Mouse (Mus musculus): ENCODE results near the gene Tgfbr3. TPM values are rescaled to one million over a fixed set of nuclear protein-coding genes. Genes with fewer than 3 reads are reported as not detected.

Tgfbr3 gene
- total RNA-seq, 2 experiments from 2014 or later, result 19.8 to 21.4 TPM

DNA sequence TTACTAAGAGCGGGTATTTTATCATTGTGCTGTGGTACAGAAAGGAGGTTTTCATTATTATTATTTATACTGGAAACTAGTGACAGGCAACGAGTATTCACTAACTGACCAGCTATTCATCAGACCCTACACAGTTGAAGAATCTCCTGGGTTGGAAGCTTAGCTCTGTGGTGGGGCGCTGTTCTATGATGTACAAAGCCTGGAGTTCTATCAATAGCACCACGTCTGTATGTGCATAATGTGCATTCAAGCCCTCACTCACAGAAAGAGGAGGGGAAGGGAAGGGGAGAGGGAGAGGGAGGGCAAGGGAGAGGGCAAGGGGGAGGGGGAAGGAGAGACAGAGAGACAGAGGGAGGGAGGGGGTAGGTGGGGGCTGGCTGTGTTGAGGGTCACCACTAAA, 215.1 kb downstream of the Tgfbr3 start:
- Histone ChIP-seq H3K27ac (no peak overlapping the region), H3K4me3 (no peak overlapping the region)
- no peak for DNase-seq (ENCODE audit: low spot score in 2 of 2)
- no peak for TF ChIP-seq CTCF (conservative IDR thresholded peaks at IDR 0.05)

DNA sequence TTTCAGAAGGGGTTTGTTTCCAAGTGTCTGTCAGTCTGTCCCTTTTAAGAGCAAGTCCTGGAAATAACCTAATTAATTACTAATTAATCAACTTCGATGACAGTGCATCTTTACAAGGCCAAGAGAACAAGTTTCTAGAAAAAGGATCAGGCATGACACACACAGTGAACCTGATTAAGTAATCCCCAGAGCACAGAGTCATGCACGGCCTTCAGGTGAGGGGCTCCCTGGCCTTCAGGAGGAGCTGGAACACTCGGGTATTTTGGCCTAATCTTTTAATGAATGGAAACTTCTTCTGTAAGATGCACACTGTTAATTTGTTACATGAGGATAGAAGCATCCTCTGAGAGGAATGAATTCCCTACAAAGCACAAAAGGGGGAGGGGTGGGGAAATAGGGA, 215.9 kb downstream of the Tgfbr3 start:
- Histone ChIP-seq H3K27ac (no peak overlapping the region), H3K4me3 (no peak overlapping the region)
- no peak for TF ChIP-seq CTCF (conservative IDR thresholded peaks at IDR 0.05)
- DNase-seq (ENCODE audit: low spot score in 2 of 2), result no peak

DNA sequence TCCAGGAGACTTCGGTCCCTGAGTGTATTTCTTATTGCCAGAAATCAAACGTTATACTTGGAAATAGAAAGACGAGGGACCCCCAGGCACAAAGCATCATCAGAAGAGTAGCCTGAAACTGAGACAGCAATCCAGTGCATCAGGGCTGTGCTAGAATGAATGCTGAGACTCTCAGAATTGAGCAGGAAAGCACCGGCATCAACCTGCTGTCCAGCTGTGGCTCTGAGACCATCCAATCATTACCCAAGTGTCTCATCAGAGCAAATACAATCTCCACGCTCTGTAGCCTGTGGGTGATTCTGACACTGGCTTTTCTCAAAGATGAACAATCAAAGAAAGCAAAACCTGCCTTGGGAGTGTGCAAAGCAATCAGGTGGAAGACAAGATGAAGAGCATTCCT, 221.3 kb downstream of the Tgfbr3 start:
- Histone ChIP-seq H3K4me3 (no peak overlapping the region), H3K27ac (no peak overlapping the region)
- DNase-seq (ENCODE audit: low spot score in 2 of 2), result no peak
- no peak for TF ChIP-seq CTCF (conservative IDR thresholded peaks at IDR 0.05)

DNA sequence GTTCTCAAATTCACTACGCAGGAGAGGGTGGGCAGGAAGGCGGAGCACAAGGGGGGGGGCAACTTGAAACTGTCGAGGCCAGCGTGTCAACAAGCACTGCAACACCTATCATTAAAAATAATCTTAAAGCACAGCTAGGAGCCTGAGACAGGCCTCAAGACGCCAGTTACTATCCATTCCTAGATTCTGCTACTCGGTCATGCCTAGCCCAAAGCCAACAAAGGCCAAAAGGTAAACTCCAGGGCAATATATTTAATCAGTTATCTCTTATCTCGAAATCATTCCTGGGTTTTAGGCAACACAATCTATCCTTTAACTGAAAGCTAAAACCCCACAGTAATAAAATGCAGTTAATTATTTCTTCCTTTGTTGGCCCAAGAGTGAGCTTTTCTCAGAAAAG, 221.9 kb downstream of the Tgfbr3 start:
- TF ChIP-seq CTCF (conservative IDR thresholded peaks at IDR 0.05), result no peak
- H3K27ac ChIP-seq, result no peak overlapping the region
- H3K4me3 ChIP-seq, result no peak overlapping the region
- no peak for DNase-seq (ENCODE audit: low spot score in 2 of 2)

DNA sequence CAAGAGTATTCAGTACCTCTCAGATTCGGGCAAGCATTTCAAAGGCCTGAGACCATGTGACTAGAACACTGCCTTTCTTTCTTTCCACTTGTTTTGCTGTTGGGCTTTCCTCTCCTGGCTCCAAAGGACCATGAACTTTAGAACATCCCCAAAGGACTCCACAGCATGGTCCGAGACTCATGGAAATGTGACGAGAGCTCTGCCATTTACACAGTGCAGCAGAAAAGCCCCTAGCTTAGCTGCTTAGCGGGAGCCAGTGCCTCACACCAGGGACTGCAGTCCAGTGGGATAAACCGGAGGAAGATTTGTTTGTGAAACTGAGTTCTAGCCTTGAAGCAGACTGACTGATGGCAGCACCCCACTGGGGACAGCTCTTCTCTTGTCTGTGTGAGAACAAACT, 224.5 kb downstream of the Tgfbr3 start:
- no peak for TF ChIP-seq CTCF (conservative IDR thresholded peaks at IDR 0.05)
- H3K27ac ChIP-seq, result no peak overlapping the region
- no peak overlapping the region for H3K4me3 ChIP-seq
- DNase-seq (ENCODE audit: low spot score in 2 of 2), result no peak

DNA sequence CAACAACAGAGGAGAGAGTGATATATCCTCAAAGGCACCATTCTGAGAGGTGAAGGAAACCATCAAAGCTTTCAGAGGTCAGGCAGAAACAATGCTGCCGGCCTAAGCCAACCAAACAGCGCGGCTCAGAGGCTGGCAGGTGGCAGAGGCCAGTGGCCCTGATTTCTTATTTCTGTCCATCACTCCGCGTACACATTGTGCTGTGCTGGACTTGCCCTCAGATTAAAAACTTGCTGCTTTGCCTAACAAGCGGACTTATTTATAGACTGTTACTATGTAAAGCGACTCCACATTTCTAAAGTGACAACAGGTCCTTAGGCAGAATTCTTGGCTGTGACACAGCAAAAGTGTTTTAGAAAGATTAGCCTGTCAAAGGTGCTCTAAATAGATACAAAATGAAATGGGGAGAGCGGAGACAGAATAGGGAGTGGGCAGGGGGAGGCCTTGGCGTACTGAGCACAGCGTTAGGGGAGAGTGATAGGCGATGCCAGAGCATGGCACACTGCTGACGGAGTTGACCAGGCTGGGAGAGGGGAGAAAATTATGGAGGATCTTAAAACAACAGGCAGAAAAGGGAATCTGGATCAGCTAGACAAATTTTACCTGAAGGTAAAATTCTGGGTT, 227.1 kb downstream of the Tgfbr3 start:
- TF ChIP-seq CTCF (conservative IDR thresholded peaks at IDR 0.05), result no peak
- Histone ChIP-seq H3K27ac (no peak overlapping the region), H3K4me3 (no peak overlapping the region)
- DNase-seq (ENCODE audit: low spot score in 2 of 2), result no peak

DNA sequence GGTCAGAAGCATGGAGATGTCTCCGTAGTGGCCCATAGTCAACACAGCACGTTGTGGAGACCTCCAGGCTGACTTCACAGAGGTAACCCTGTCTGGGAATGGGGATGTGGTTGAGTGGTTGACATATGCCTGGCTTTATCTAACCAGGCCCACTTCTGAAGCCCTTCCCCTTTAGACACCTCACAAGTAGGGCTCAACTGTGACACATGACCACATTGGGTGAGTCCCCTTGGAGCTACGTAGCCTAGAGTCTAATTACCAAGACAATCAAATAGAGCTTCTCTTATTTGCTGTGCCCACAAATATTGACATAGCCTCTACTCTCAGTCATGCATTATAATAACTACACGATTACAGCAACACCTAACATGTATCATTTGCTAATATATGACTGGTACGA, 229.9 kb downstream of the Tgfbr3 start:
- Histone ChIP-seq H3K27ac (no peak overlapping the region), H3K4me3 (no peak overlapping the region)
- TF ChIP-seq CTCF (conservative IDR thresholded peaks at IDR 0.05), result no peak
- DNase-seq (ENCODE audit: low spot score in 2 of 2), result no peak

DNA sequence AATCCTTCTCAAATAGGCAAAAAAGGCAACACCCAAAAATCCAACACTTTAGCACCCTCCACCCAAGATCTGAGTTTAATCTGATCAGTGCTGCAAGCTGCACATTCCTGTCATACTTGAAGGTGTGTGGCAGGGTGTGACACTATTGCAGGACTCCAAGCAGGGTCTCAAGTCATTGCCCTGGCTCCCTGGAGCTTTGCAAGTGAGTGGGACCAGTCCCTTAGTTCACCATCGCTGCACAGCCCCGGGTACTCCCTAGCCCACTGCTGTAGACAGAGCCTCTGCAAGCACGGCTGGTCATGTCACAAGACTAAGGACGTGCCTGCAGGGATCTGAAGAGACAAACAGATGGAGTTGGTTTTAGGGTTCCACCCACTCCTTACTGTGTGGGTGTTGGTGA, 230.8 kb downstream of the Tgfbr3 start:
- H3K27ac ChIP-seq, result no peak overlapping the region
- TF ChIP-seq CTCF (conservative IDR thresholded peaks at IDR 0.05), result no peak
- no peak for DNase-seq (ENCODE audit: low spot score in 2 of 2)
- no peak overlapping the region for H3K4me3 ChIP-seq

Other genes with a start within 250 kb of the Tgfbr3 start
- 10 to 100 TPM; 16.2 to 17.3 TPM for gene Brdt, start 41.5 kb upstream of the Tgfbr3 start, total RNA-seq (2021)
- gene Ephx4, start 113.1 kb upstream of the Tgfbr3 start, total RNA-seq (2021), result 10 to 100 TPM; 59.4 to 62.5 TPM
- gene Lpcat2b, start 141.9 kb upstream of the Tgfbr3 start, total RNA-seq (2021), result under 1 TPM in 1 of 2 experiments, not detected in 1; 0.31 TPM
- gene Btbd8, start 148.4 kb upstream of the Tgfbr3 start, total RNA-seq (2021), result 100 to 1,000 TPM; 105 to 114 TPM
- under 1 TPM; 0.31 to 0.37 TPM for gene Gm42669, start 218.0 kb upstream of the Tgfbr3 start, total RNA-seq (2021)
- 1 to 10 TPM; 1.0 TPM for gene 1700028K03Rik, start 245.1 kb upstream of the Tgfbr3 start, total RNA-seq (2021)